Mouse (Mus musculus): ENCODE data around the gene Lnx2.

DNA sequence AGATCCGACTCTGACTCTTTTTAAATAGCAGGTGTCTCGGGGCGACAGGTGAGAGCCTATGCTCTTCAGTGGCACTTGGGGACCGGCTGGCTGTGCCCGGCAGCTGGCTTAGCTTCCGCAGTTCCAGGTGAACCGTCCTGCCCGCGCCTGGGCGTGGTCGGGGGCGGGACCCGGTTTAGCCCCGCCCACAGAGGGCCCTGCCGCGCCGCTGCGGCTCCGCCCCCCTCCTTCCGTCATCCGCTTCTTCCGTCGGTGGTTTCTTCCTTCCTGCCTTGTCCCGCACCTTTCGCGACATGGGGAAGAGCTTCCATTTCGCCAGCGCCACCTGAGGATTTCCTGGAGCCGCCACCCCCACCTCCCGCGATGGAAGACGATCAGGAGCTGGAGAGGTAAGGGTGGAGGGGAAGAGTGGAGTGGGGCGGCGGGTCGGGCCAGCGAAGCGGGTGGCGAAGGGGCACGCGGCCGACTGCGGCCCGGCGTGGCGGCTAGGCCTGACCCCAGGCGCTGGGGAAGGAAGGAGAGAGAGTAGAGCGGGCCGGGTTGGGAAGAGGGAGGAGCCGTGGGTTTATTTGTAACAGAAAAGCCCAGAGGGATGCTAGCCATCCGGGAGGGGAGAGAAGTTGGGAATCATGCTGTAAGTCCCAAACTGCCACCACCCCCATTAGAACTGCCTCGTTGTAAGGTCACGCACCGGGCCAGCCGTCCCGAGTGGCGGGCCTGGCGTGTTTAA, 1.1 kb upstream of the Lnx2 start:
- TF ChIP-seq POLR2A (IDR thresholded peaks at IDR 0.05; ENCODE audit: borderline replicate concordance, extremely low read depth, insufficient read depth, insufficient read length, poor library complexity, severe bottlenecking) (no peak), CTCF (IDR thresholded peaks at IDR 0.05; ENCODE audit: borderline replicate concordance, extremely low read depth, insufficient read depth, insufficient read length) (no peak)

Measured in brain, embryonic 14.5 days (tissue).